Mouse (Mus musculus) limb, embryonic 11.5 days (tissue): ENCODE measurements around the gene Zscan4f. TPM values are rescaled to one million over a fixed set of nuclear protein-coding genes. Genes with fewer than 3 reads are reported as not detected.
"Not testable (repeated sequence)": the region's sequence is repeated elsewhere in the genome, so short reads cannot be mapped to it uniquely, and the experiment has no call there.

ENCODE experiments used
- ATAC-seq: fragments of 200-750 bp; cut with Nextera tagmentation; 2 replicates; pipeline ENCODE4 v1.8.0; 2017; ENCODE audit warnings: low read depth; ENCODE audit not compliant: insufficient number of reproducible peaks, low FRiP score, low TSS enrichment
- DNase-seq: peaks from one replicate; pipeline ENCODE4 v3.0.0-alpha.2; 2015; ENCODE audit warnings: low spot score
- H3K27ac ChIP-seq: fragments of 300-500 bp; sonication (generic); replicated peaks from 2 replicates; pipeline ENCODE4 v1.5.1; 2014; ENCODE audit warnings: low read depth, mild to moderate bottlenecking, low read length
- H3K27me3 ChIP-seq: fragments of 300-500 bp; sonication (generic); 2 replicates; pipeline ENCODE4 v1.6.1; 2014; ENCODE audit warnings: mild to moderate bottlenecking, low read length, mixed read lengths; ENCODE audit not compliant: control insufficient read depth, insufficient read depth
- H3K36me3 ChIP-seq: fragments of 300-500 bp; sonication (generic); 2 replicates; pipeline ENCODE4 v1.6.1; 2014; ENCODE audit warnings: mild to moderate bottlenecking, low read length, moderate library complexity, mixed read lengths; ENCODE audit not compliant: control insufficient read depth, insufficient read depth
- H3K4me1 ChIP-seq: fragments of 300-500 bp; sonication (generic); 2 replicates; pipeline ENCODE4 v1.6.1; 2014; ENCODE audit warnings: low read length, mixed read lengths; ENCODE audit not compliant: control insufficient read depth, insufficient read depth
- H3K4me2 ChIP-seq: fragments of 300-500 bp; sonication (generic); 2 replicates; pipeline ENCODE4 v1.6.1; 2014; ENCODE audit warnings: low read depth, mild to moderate bottlenecking, moderate library complexity; ENCODE audit not compliant: severe bottlenecking
- H3K4me3 ChIP-seq: fragments of 300-500 bp; sonication (generic); 2 replicates; pipeline ENCODE4 v1.5.1; 2014; ENCODE audit warnings: low read depth, low read length
- H3K9ac ChIP-seq: fragments of 300-500 bp; sonication (generic); 2 replicates; pipeline ENCODE4 v1.6.1; 2014; ENCODE audit warnings: mild to moderate bottlenecking, low read length
- H3K9me3 ChIP-seq: fragments of 300-500 bp; sonication (generic); 2 replicates; pipeline ENCODE4 v1.6.1; 2016; ENCODE audit warnings: low read length; ENCODE audit not compliant: control insufficient read depth
- WGBS: fragments of 180-500 bp; shearing (Covaris S2); extraction: QIAGEN DNeasy Blood & Tissue Kit; methylation state at CpG from one replicate; pipeline ENCODE4 v1.1.7; 2014; 5-methylcytosine and 5-hydroxymethylcytosine counted together
- microRNA-seq: library from miRNA; unstranded; fragments of <30 nt; microRNA quantifications from one replicate; pipeline ENCODE4, GENCODE M21; 2016
- polyA plus RNA-seq: library from polyadenylated mRNA; unstranded; fragments of >200 nt; fragmentation: Nextera tagmentation; extraction: Ambion mirVana; gene quantifications from 2 replicates; pipeline ENCODE4 v1.2.1, GENCODE M21; 2014

Gene Zscan4f
- not detected in 2 replicates for polyA plus RNA-seq

- not testable (repeated sequence) for H3K36me3 ChIP-seq, H3K27ac ChIP-seq, H3K4me1 ChIP-seq, H3K4me2 ChIP-seq, H3K9ac ChIP-seq, ATAC-seq, H3K9me3 ChIP-seq, H3K4me3 ChIP-seq, H3K27me3 ChIP-seq, DNase-seq
- WGBS: 91% methylated on average over 3 of the region's 3 CpGs
These were observed at the start of gene Zscan4f for GRCm38 (mm10) chr7:11397615-11398014. Gene Zscan4f (plus strand): TSS chr7:11397915.

DNA sequence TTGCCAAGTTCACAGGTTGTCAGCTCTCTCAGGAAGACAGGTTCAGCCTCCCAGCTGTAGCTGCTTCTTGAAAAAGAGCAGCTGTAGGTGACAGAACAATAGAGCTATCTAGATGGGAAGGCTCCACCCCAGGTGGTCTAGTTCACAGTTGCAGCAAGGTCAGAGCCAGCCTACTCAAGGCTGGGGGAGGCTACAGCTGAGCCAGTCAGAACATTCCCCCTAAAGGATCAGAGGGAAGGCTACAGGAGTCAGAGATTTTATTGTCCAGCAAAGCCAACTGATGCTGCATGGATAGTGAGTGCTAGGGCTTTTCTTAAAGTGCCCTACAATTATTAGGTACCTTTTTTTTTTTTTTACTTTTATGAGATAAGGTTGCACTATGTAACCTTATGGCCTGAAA is 13.1 kb upstream of the Zscan4f start:
- DNase-seq, H3K27me3 ChIP-seq, H3K4me1 ChIP-seq, ATAC-seq, H3K9ac ChIP-seq, H3K9me3 ChIP-seq, H3K36me3 ChIP-seq, H3K4me3 ChIP-seq, H3K27ac ChIP-seq, H3K4me2 ChIP-seq: not testable (repeated sequence)

Small RNA genes within 50 kb of the gene (microRNA-seq; reads per million reads assigned to microRNA genes)
- not detected for gene Gm23087

Other genes starting within 250 kb of the Zscan4f start
- gene Zscan4d, start 231.8 kb upstream of the Zscan4f start, polyA plus RNA-seq: not detected in 2 replicates
- gene Zscan4e, start 87.2 kb upstream of the Zscan4f start, polyA plus RNA-seq: not detected in 2 replicates
- gene Zscan4-ps2, start 116.4 kb downstream of the Zscan4f start, polyA plus RNA-seq: not detected in 2 replicates
- gene Zscan4-ps3, start 211.4 kb downstream of the Zscan4f start, polyA plus RNA-seq: not detected in 2 replicates